12 mouse cellular contexts compared by ENCODE assay signal in genomic region chr5:34243062-34243461, GRCm38 (mm10). TPM values are rescaled to one million over a fixed set of nuclear protein-coding genes. Genes with fewer than 3 reads are reported as not detected.
A peak's percentile ranks its signal among the peaks of the same experiment; 100 is the strongest.
DNase-seq lines count a peak whose midpoint lies in the region; ATAC-seq and TF ChIP-seq lines count a peak whose summit lies in the region.
"Had no signal": no experiment of that assay in that cellular context is flagged by ENCODE, and none has a peak within 500 bp of the region (broad histone marks: within the 10 kb centered on the region; RNA-seq: fewer than 3 reads in every experiment).

No protein-coding gene starts in this region.

- no peaks in the 10 kb centered on the region for H3K27me3 ChIP-seq in forebrain, postnatal 0 days (ENCODE audit: insufficient read depth, low read length)
- H3K27me3 ChIP-seq in forebrain, embryonic 13.5 days: no peaks in the 10 kb centered on the region
- no peaks in the 10 kb centered on the region for H3K27me3 ChIP-seq in hindbrain, embryonic 13.5 days
- H3K27me3 ChIP-seq in hindbrain, embryonic 14.5 days (ENCODE audit: control insufficient read depth, insufficient read depth, low read length): no peaks in the 10 kb centered on the region
- no peaks in the 10 kb centered on the region for H3K27me3 ChIP-seq in midbrain, embryonic 15.5 days (replicated peaks)
- no peaks in the 10 kb centered on the region for H3K27me3 ChIP-seq in midbrain, embryonic 10.5 days (ENCODE audit: low read depth, poor library complexity, severe bottlenecking)
- no peaks in the 10 kb centered on the region for H3K27me3 ChIP-seq in stomach, embryonic 15.5 days (replicated peaks)

- H3K36me3 ChIP-seq in forebrain, postnatal 0 days (ENCODE audit: insufficient read depth): no peaks in the 10 kb centered on the region
- no peaks in the 10 kb centered on the region for H3K36me3 ChIP-seq in forebrain, embryonic 13.5 days (ENCODE audit: poor library complexity, severe bottlenecking)
- no peaks in the 10 kb centered on the region for H3K36me3 ChIP-seq in hindbrain, embryonic 13.5 days
- no peaks in the 10 kb centered on the region for H3K36me3 ChIP-seq in hindbrain, embryonic 14.5 days (replicated peaks; ENCODE audit: control insufficient read depth, insufficient read depth)
- H3K36me3 ChIP-seq in midbrain, embryonic 15.5 days (replicated peaks): no peaks in the 10 kb centered on the region
- no peaks in the 10 kb centered on the region for H3K36me3 ChIP-seq in midbrain, embryonic 10.5 days
- no peaks in the 10 kb centered on the region for H3K36me3 ChIP-seq in stomach, embryonic 15.5 days

- peak overlapping the region; percentile 62; the same call in 1 of the 2 replicates for H3K27ac ChIP-seq in forebrain, postnatal 0 days (ENCODE audit: low read depth, low read length)
- no peak overlapping the region for H3K27ac ChIP-seq in forebrain, embryonic 13.5 days
- H3K27ac ChIP-seq in hindbrain, embryonic 13.5 days: no peak overlapping the region
- H3K27ac ChIP-seq in hindbrain, embryonic 14.5 days: no peak overlapping the region
- H3K27ac ChIP-seq in midbrain, embryonic 15.5 days: no peak overlapping the region
- H3K27ac ChIP-seq in midbrain, embryonic 10.5 days (replicated peaks): no peak overlapping the region
- H3K27ac ChIP-seq in stomach, embryonic 15.5 days: no peak overlapping the region

- H3K9me3 ChIP-seq in forebrain, postnatal 0 days (ENCODE audit: low read length): no peaks in the 10 kb centered on the region
- H3K9me3 ChIP-seq in forebrain, embryonic 13.5 days (replicated peaks): no peaks in the 10 kb centered on the region
- H3K9me3 ChIP-seq in hindbrain, embryonic 13.5 days: no peaks in the 10 kb centered on the region
- no peaks in the 10 kb centered on the region for H3K9me3 ChIP-seq in hindbrain, embryonic 14.5 days (ENCODE audit: control insufficient read depth, low read length)
- H3K9me3 ChIP-seq in midbrain, embryonic 15.5 days: no peaks in the 10 kb centered on the region
- no peaks in the 10 kb centered on the region for H3K9me3 ChIP-seq in midbrain, embryonic 10.5 days (replicated peaks)
- H3K9me3 ChIP-seq in stomach, embryonic 15.5 days: no peaks in the 10 kb centered on the region

- ATAC-seq in forebrain, postnatal 0 days: no peak
- ATAC-seq in forebrain, embryonic 13.5 days: no peak
- ATAC-seq in hindbrain, embryonic 13.5 days (ENCODE audit: low FRiP score): peak; percentile 28; the same call in 1 of the 2 replicates
- no peak for ATAC-seq in hindbrain, embryonic 14.5 days (ENCODE audit: low FRiP score)
- ATAC-seq in midbrain, embryonic 15.5 days (replicated peaks): peak; percentile 33
- peak; percentile 25; the same call in 1 of the 2 replicates for ATAC-seq in stomach, embryonic 15.5 days (ENCODE audit: insufficient read depth, low FRiP score, low read depth)
- ATAC-seq: forebrain, embryonic 16.5 days had no signal

- H3K4me3 ChIP-seq in forebrain, postnatal 0 days (ENCODE audit: low read depth, low read length): no peak overlapping the region
- no peak overlapping the region for H3K4me3 ChIP-seq in forebrain, embryonic 13.5 days
- no peak overlapping the region for H3K4me3 ChIP-seq in hindbrain, embryonic 13.5 days
- no peak overlapping the region for H3K4me3 ChIP-seq in hindbrain, embryonic 14.5 days (replicated peaks; ENCODE audit: low read length)
- H3K4me3 ChIP-seq in midbrain, embryonic 15.5 days: no peak overlapping the region
- no peak overlapping the region for H3K4me3 ChIP-seq in midbrain, embryonic 10.5 days
- no peak overlapping the region for H3K4me3 ChIP-seq in stomach, embryonic 15.5 days (replicated peaks)

- TF ChIP-seq CTCF in forebrain, postnatal 0 days (IDR thresholded peaks at IDR 0.05; ENCODE audit: low read depth): no peak

- WGBS in forebrain, postnatal 0 days: 87% methylated on average over 5 of the region's 5 CpGs
- 87% methylated on average over 5 of the region's 5 CpGs for WGBS in forebrain, embryonic 13.5 days
- 83% methylated on average over 5 of the region's 5 CpGs for WGBS in hindbrain, embryonic 13.5 days
- 82% methylated on average over 5 of the region's 5 CpGs for WGBS in hindbrain, embryonic 14.5 days
- 92% methylated on average over 5 of the region's 5 CpGs for WGBS in midbrain, embryonic 15.5 days
- 80% methylated on average over 5 of the region's 5 CpGs for WGBS in midbrain, embryonic 10.5 days
- WGBS in stomach, embryonic 15.5 days: 84% methylated on average over 5 of the region's 5 CpGs

- H3K9ac ChIP-seq in forebrain, postnatal 0 days: no peak overlapping the region
- no peak overlapping the region for H3K9ac ChIP-seq in forebrain, embryonic 13.5 days
- H3K9ac ChIP-seq in hindbrain, embryonic 13.5 days: 0 out of 2 replicates have a peak overlapping the region, but pooled peaks have one; percentile 15
- no peak overlapping the region for H3K9ac ChIP-seq in hindbrain, embryonic 14.5 days
- no peak overlapping the region for H3K9ac ChIP-seq in midbrain, embryonic 15.5 days
- no peak overlapping the region for H3K9ac ChIP-seq in stomach, embryonic 15.5 days

- DNase-seq in forebrain, postnatal 0 days: no peak
- no peak for DNase-seq in hindbrain, embryonic 14.5 days (ENCODE audit: low spot score)
- DNase-seq in midbrain, embryonic 10.5 days (ENCODE audit: low spot score): no peak
- no peak for DNase-seq in frontal cortex, postnatal 10 days (ENCODE audit: low spot score in 2 of 2)

- peaks cover 15% of the 10 kb centered on the region; the same call in 1 of the 2 replicates for H3K4me1 ChIP-seq in forebrain, postnatal 0 days (ENCODE audit: insufficient read depth)
- H3K4me1 ChIP-seq in forebrain, embryonic 13.5 days: peaks cover 13% of the 10 kb centered on the region
- H3K4me1 ChIP-seq in hindbrain, embryonic 13.5 days (replicated peaks): peaks cover 12% of the 10 kb centered on the region
- 0 out of 2 replicates have a peak, but pooled peaks cover 7% of the 10 kb centered on the region for H3K4me1 ChIP-seq in hindbrain, embryonic 14.5 days (replicated peaks; ENCODE audit: control insufficient read depth, insufficient read depth, low read length)
- peaks cover 11% of the 10 kb centered on the region for H3K4me1 ChIP-seq in midbrain, embryonic 15.5 days
- peaks cover 11% of the 10 kb centered on the region; the same call in 1 of the 2 replicates for H3K4me1 ChIP-seq in midbrain, embryonic 10.5 days
- H3K4me1 ChIP-seq in stomach, embryonic 15.5 days: peaks cover 10% of the 10 kb centered on the region; the same call in 1 of the 2 replicates

- no peak overlapping the region for H3K4me2 ChIP-seq in forebrain, postnatal 0 days (ENCODE audit: low read depth)
- H3K4me2 ChIP-seq in forebrain, embryonic 13.5 days: no peak overlapping the region
- H3K4me2 ChIP-seq in hindbrain, embryonic 13.5 days: no peak overlapping the region
- H3K4me2 ChIP-seq in hindbrain, embryonic 14.5 days (replicated peaks): no peak overlapping the region
- H3K4me2 ChIP-seq in midbrain, embryonic 15.5 days: no peak overlapping the region
- no peak overlapping the region for H3K4me2 ChIP-seq in stomach, embryonic 15.5 days

RNA-seq across cellular contexts. Expression of gene Zfyve28, which starts 45.2 kb away (rescaled TPM):
- total RNA-seq in forebrain, postnatal 0 days (2014; rRNA removed): 12.2 and 14.2 TPM in 2 replicates
- 3.6 and 4.0 TPM in 2 replicates for polyA plus RNA-seq in forebrain, postnatal 0 days (2015; fragmentation: Nextera tagmentation; extraction: Ambion mirVana)
- 1.8 and 1.9 TPM in 2 replicates for polyA plus RNA-seq in forebrain, embryonic 13.5 days (2015; fragmentation: Nextera tagmentation; extraction: Ambion mirVana)
- 4.6 and 5.4 TPM in 2 replicates for polyA plus RNA-seq in hindbrain, embryonic 13.5 days (2015; fragmentation: Nextera tagmentation; extraction: Ambion mirVana)
- polyA plus RNA-seq in hindbrain, embryonic 14.5 days (2014; fragmentation: Nextera tagmentation; extraction: Ambion mirVana): 3.8 and 4.6 TPM in 2 replicates
- 4.7 and 6.1 TPM in 2 replicates for polyA plus RNA-seq in midbrain, embryonic 15.5 days (2015; fragmentation: Nextera tagmentation; extraction: Ambion mirVana)
- 1.1 and 2.3 TPM in 2 replicates for polyA plus RNA-seq in midbrain, embryonic 10.5 days (2016; fragmentation: Nextera tagmentation; extraction: Ambion mirVana)
- 0.53 and 0.62 TPM in 2 replicates for polyA plus RNA-seq in stomach, embryonic 15.5 days (2015; fragmentation: Nextera tagmentation; extraction: Ambion mirVana)

RNA-seq across cellular contexts. Expression of gene Cfap99, which starts 45.3 kb away (rescaled TPM):
- 0.08 and 0.24 TPM in 2 replicates for total RNA-seq in forebrain, postnatal 0 days (2014; rRNA removed)
- 0.10 and 0.23 TPM in 2 replicates for polyA plus RNA-seq in forebrain, postnatal 0 days (2015; fragmentation: Nextera tagmentation; extraction: Ambion mirVana)
- 0.08 TPM in 1 of 2 replicates, not detected in the other for polyA plus RNA-seq in forebrain, embryonic 13.5 days (2015; fragmentation: Nextera tagmentation; extraction: Ambion mirVana)
- 0.08 TPM in 1 of 2 replicates, not detected in the other for polyA plus RNA-seq in hindbrain, embryonic 13.5 days (2015; fragmentation: Nextera tagmentation; extraction: Ambion mirVana)
- 0.09 and 0.15 TPM in 2 replicates for polyA plus RNA-seq in hindbrain, embryonic 14.5 days (2014; fragmentation: Nextera tagmentation; extraction: Ambion mirVana)
- polyA plus RNA-seq in midbrain, embryonic 15.5 days (2015; fragmentation: Nextera tagmentation; extraction: Ambion mirVana): 0.10 and 0.28 TPM in 2 replicates
- polyA plus RNA-seq in midbrain, embryonic 10.5 days (2016; fragmentation: Nextera tagmentation; extraction: Ambion mirVana): not detected in 2 replicates
- not detected in 2 replicates for polyA plus RNA-seq in stomach, embryonic 15.5 days (2015; fragmentation: Nextera tagmentation; extraction: Ambion mirVana)
- polyA plus RNA-seq: embryonic facial prominence, embryonic 11.5 days; forebrain, embryonic 16.5 days; kidney, postnatal 0 days; liver, embryonic 16.5 days had no signal

RNA-seq across cellular contexts. Expression of gene Mxd4, which starts 55.5 kb away (rescaled TPM):
- total RNA-seq in forebrain, postnatal 0 days (2014; rRNA removed): 75.9 and 88.9 TPM in 2 replicates
- 18.1 and 23.7 TPM in 2 replicates for polyA plus RNA-seq in forebrain, postnatal 0 days (2015; fragmentation: Nextera tagmentation; extraction: Ambion mirVana)
- 28.2 and 31.1 TPM in 2 replicates for polyA plus RNA-seq in forebrain, embryonic 13.5 days (2015; fragmentation: Nextera tagmentation; extraction: Ambion mirVana)
- 33.5 and 33.6 TPM in 2 replicates for polyA plus RNA-seq in hindbrain, embryonic 13.5 days (2015; fragmentation: Nextera tagmentation; extraction: Ambion mirVana)
- 32.9 and 34.1 TPM in 2 replicates for polyA plus RNA-seq in hindbrain, embryonic 14.5 days (2014; fragmentation: Nextera tagmentation; extraction: Ambion mirVana)
- 35.0 and 38.1 TPM in 2 replicates for polyA plus RNA-seq in midbrain, embryonic 15.5 days (2015; fragmentation: Nextera tagmentation; extraction: Ambion mirVana)
- 14.7 and 22.7 TPM in 2 replicates for polyA plus RNA-seq in midbrain, embryonic 10.5 days (2016; fragmentation: Nextera tagmentation; extraction: Ambion mirVana)
- 28.7 and 34.7 TPM in 2 replicates for polyA plus RNA-seq in stomach, embryonic 15.5 days (2015; fragmentation: Nextera tagmentation; extraction: Ambion mirVana)

Comparison
In these comparisons a context has a peak if more than half of its experiments do, and no peak if none do; other contexts are left out.
1. ATAC-seq: peak in hindbrain, embryonic 13.5 days (single experiment), midbrain, embryonic 15.5 days (single experiment) and stomach, embryonic 15.5 days (single experiment); none in forebrain, postnatal 0 days (single experiment), forebrain, embryonic 13.5 days (single experiment) and hindbrain, embryonic 14.5 days (single experiment).